Comparison of ENCODE assay signal across 8 mouse cellular contexts in genomic region chr2:73659726-73660565, GRCm38 (mm10).
DNase-seq lines count a peak whose midpoint lies in the region; ATAC-seq and TF ChIP-seq lines count a peak whose summit lies in the region.

No protein-coding gene starts in this region.

- no peak for TF ChIP-seq POLR2A in small intestine, adult 2 months (IDR thresholded peaks at IDR 0.05; ENCODE audit: low read depth, low read length)

- no peaks in the 10 kb centered on the region for H3K27me3 ChIP-seq in hindbrain, postnatal 0 days (ENCODE audit: insufficient read depth, low read length)
- H3K27me3 ChIP-seq in midbrain, embryonic 10.5 days (ENCODE audit: low read depth, poor library complexity, severe bottlenecking): no peaks in the 10 kb centered on the region
- H3K27me3 ChIP-seq in small intestine, adult 2 months (ENCODE audit: control insufficient read depth, insufficient read depth, low read length): no peaks in the 10 kb centered on the region

- H3K9ac ChIP-seq in hindbrain, postnatal 0 days (replicated peaks; ENCODE audit: low read length): peak overlapping the region; percentile 33

- peak; percentile 57 for DNase-seq in MEL-GATA-1-ER (ENCODE audit: extremely low read depth, low read depth)
- DNase-seq in cerebellum, adult 11-12 months: peak; percentile 39
- peak; percentile 31 for DNase-seq in forelimb bud, embryonic 11.5 days (ENCODE audit: low read depth, low spot score)
- DNase-seq in hindbrain, postnatal 0 days (ENCODE audit: low spot score): peak; percentile 82
- DNase-seq in left cerebral cortex, postnatal 10 days (ENCODE audit: extremely low spot score in 1 of 2, low spot score in 2 of 2): peak; percentile 56 to 80
- peak; percentile 44 for DNase-seq in midbrain, embryonic 10.5 days (ENCODE audit: low spot score)
- no peak for DNase-seq in urinary bladder, postnatal 10 days (ENCODE audit: low spot score)

- 14% methylated on average over 18 of the region's 18 CpGs for WGBS in hindbrain, postnatal 0 days
- 47% methylated on average over 18 of the region's 18 CpGs for WGBS in midbrain, embryonic 10.5 days
- 51% methylated on average over 18 of the region's 18 CpGs for WGBS in small intestine, adult 2 months

- H3K4me3 ChIP-seq in hindbrain, postnatal 0 days (ENCODE audit: low read length): peak overlapping the region; percentile 42
- 0 out of 2 replicates have a peak overlapping the region, but pooled peaks have one; percentile 20 for H3K4me3 ChIP-seq in midbrain, embryonic 10.5 days
- peak overlapping the region; percentile 18; the same call in 1 of the 2 replicates for H3K4me3 ChIP-seq in small intestine, adult 2 months (ENCODE audit: low read depth, low read length)

- H3K27ac ChIP-seq in hindbrain, postnatal 0 days: peak overlapping the region; percentile 37
- H3K27ac ChIP-seq in midbrain, embryonic 10.5 days (replicated peaks): peak overlapping the region; percentile 63
- no peak overlapping the region for H3K27ac ChIP-seq in small intestine, adult 2 months (ENCODE audit: insufficient read depth, low read depth, low read length)

- no peaks in the 10 kb centered on the region for H3K36me3 ChIP-seq in hindbrain, postnatal 0 days (ENCODE audit: insufficient read depth, low read length)
- H3K36me3 ChIP-seq in midbrain, embryonic 10.5 days: no peaks in the 10 kb centered on the region
- H3K36me3 ChIP-seq in small intestine, adult 2 months (ENCODE audit: control insufficient read depth, insufficient read depth, low read length): no peaks in the 10 kb centered on the region

- intact Hi-C loops in left cerebral cortex, postnatal 10 days (cut with DNase I): loop anchor here (2.0 to 5.0 kb wide), 3 partner anchors 37 to 82 kb away; no protein-coding TSS in a partner anchor

- no peak for TF ChIP-seq CTCF in hindbrain, postnatal 0 days (IDR thresholded peaks at IDR 0.05; ENCODE audit: low read depth)
- no peak for TF ChIP-seq CTCF in small intestine, adult 2 months (IDR thresholded peaks at IDR 0.05; ENCODE audit: extremely low read depth, insufficient read length, insufficient replicate concordance, low read depth, low read length)

- H3K4me2 ChIP-seq in hindbrain, postnatal 0 days (ENCODE audit: low read depth, low read length): peak overlapping the region; percentile 73

- H3K4me1 ChIP-seq in hindbrain, postnatal 0 days (ENCODE audit: insufficient read depth, low read length): peaks cover 14% of the 10 kb centered on the region
- peaks cover 42% of the 10 kb centered on the region for H3K4me1 ChIP-seq in midbrain, embryonic 10.5 days
- no peaks in the 10 kb centered on the region for H3K4me1 ChIP-seq in small intestine, adult 2 months (ENCODE audit: control insufficient read depth, insufficient read depth, insufficient read length, low read length)

- H3K9me3 ChIP-seq in hindbrain, postnatal 0 days (ENCODE audit: low read length): no peaks in the 10 kb centered on the region
- H3K9me3 ChIP-seq in midbrain, embryonic 10.5 days (replicated peaks): no peaks in the 10 kb centered on the region

- peak; percentile 94 for ATAC-seq in hindbrain, postnatal 0 days
